Mouse (Mus musculus): ENCODE results near the gene Dcdc2a. TPM values are rescaled to one million over a fixed set of nuclear protein-coding genes. Genes with fewer than 3 reads are reported as not detected.

The Dcdc2a gene
- polyA plus RNA-seq, 1 experiment from 2014 or later: 2.5 TPM

DNA sequence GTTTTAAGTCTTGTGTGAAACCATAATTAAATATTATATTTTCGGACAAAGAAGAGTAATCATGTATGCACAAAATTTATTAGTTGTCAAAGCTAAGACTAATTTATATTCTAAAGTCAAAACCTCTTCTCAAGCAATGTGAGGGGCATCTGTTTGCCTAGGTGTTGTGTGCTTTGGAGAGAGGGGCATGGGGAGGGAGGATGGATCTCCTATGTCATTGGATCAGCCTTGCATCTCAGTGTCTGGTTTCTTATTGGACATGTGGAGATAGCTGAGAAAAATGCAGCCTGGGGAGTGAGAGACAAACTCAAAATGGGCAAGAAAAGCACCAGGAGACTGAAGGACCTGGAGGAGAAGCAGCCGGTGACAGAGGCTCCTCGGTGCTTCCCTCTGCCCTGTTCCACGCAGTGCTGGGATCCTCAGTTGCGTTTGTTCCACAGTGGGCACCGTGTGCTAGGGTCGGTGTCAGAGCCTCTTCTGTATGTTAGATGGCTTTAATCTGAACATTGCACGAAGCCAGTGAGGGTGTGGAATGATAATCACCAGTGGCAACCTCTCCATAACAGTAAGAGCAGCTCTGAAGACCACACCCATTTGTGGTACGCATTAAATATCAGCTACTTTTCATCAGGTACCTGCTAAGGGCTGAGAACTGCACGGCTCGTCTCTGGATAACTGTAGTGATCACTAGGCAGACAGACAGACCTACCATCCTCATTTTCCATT, 133.8 kb downstream of the Dcdc2a start:
- WGBS: 87% methylated on average over 11 of the region's 11 CpGs
- Histone ChIP-seq H3K9ac (replicated peaks) (no peak overlapping the region), H3K9me3 (no peaks in the 10 kb centered on the region), H3K36me3 (no peaks in the 10 kb centered on the region), H3K4me2 (replicated peaks) (no peak overlapping the region), H3K4me3 (no peak overlapping the region), H3K4me1 (peaks cover 11% of the 10 kb centered on the region), H3K27ac (replicated peaks) (no peak overlapping the region), H3K27me3 (no peaks in the 10 kb centered on the region)
- no peak for ATAC-seq (ENCODE audit: low FRiP score, low read depth)

GRCm38 (mm10) chr13:25190218-25190617, 134.4 kb downstream of the Dcdc2a start:
- Histone ChIP-seq H3K4me1 (peaks cover 11% of the 10 kb centered on the region), H3K4me2 (replicated peaks) (no peak overlapping the region), H3K36me3 (no peaks in the 10 kb centered on the region), H3K27me3 (no peaks in the 10 kb centered on the region), H3K9me3 (no peaks in the 10 kb centered on the region), H3K4me3 (no peak overlapping the region), H3K9ac (replicated peaks) (no peak overlapping the region), H3K27ac (replicated peaks) (no peak overlapping the region)
- no peak for ATAC-seq (ENCODE audit: low FRiP score, low read depth)
- 81% methylated on average over 3 of the region's 3 CpGs for WGBS

DNA sequence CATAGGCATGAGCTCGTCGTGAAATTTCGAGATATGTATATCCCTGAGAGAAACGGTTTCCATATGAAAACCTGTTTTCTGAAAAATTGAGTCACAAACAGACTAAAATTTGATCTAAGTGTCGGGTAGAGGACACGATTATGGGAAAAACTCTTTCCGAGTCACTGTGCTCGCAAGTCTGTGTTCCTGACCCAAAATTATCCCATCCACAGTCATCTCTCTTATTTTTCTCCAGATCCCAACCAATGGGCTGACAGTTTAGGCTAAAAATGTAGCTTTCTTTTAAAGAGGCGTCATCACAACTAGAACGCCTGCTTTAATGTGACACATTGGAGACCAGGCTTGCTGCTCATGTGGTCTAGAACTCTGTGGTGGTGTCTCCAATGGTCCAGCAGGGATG, 139.9 kb downstream of the Dcdc2a start:
- H3K27me3 ChIP-seq: no peaks in the 10 kb centered on the region
- no peak for ATAC-seq (ENCODE audit: low FRiP score, low read depth)
- no peaks in the 10 kb centered on the region for H3K36me3 ChIP-seq
- no peak overlapping the region for H3K4me3 ChIP-seq
- no peaks in the 10 kb centered on the region for H3K4me1 ChIP-seq
- H3K27ac ChIP-seq (replicated peaks): no peak overlapping the region
- no peak overlapping the region for H3K9ac ChIP-seq (replicated peaks)
- no peaks in the 10 kb centered on the region for H3K9me3 ChIP-seq
- 92% methylated on average over 10 of the region's 10 CpGs for WGBS
- no peak overlapping the region for H3K4me2 ChIP-seq (replicated peaks)

- Histone ChIP-seq H3K4me3 (no peak overlapping the region), H3K27ac (replicated peaks) (no peak overlapping the region), H3K4me2 (replicated peaks) (no peak overlapping the region), H3K27me3 (no peaks in the 10 kb centered on the region), H3K9ac (replicated peaks) (no peak overlapping the region), H3K4me1 (no peaks in the 10 kb centered on the region), H3K9me3 (no peaks in the 10 kb centered on the region), H3K36me3 (no peaks in the 10 kb centered on the region)
- ATAC-seq (ENCODE audit: low FRiP score, low read depth): no peak
- WGBS: 65% methylated on average over 3 of the region's 3 CpGs
Measured at GRCm38 (mm10) chr13:25199916-25200315, 144.1 kb downstream of the Dcdc2a start.

GRCm38 (mm10) chr13:25206950-25207349, 151.1 kb downstream of the Dcdc2a start:
- Histone ChIP-seq H3K9ac (replicated peaks) (no peak overlapping the region), H3K4me2 (replicated peaks) (no peak overlapping the region), H3K27ac (replicated peaks) (no peak overlapping the region), H3K9me3 (no peaks in the 10 kb centered on the region), H3K36me3 (no peaks in the 10 kb centered on the region), H3K4me3 (no peak overlapping the region), H3K27me3 (no peaks in the 10 kb centered on the region), H3K4me1 (no peaks in the 10 kb centered on the region)
- ATAC-seq (ENCODE audit: low FRiP score, low read depth): no peak
- WGBS: 85% methylated on average over 5 of the region's 5 CpGs

- H3K27ac ChIP-seq (replicated peaks): no peak overlapping the region
- H3K9ac ChIP-seq (replicated peaks): no peak overlapping the region
- H3K27me3 ChIP-seq: no peaks in the 10 kb centered on the region
- WGBS: 91% methylated on average over 1 of the region's 1 CpGs
- no peak for ATAC-seq (ENCODE audit: low FRiP score, low read depth)
- H3K9me3 ChIP-seq: no peaks in the 10 kb centered on the region
- no peak overlapping the region for H3K4me2 ChIP-seq (replicated peaks)
- no peaks in the 10 kb centered on the region for H3K36me3 ChIP-seq
- H3K4me3 ChIP-seq: no peak overlapping the region
- H3K4me1 ChIP-seq: no peaks in the 10 kb centered on the region
Measured at GRCm38 (mm10) chr13:25218394-25218793, 162.6 kb downstream of the Dcdc2a start.

GRCm38 (mm10) chr13:25220186-25220787, 164.5 kb downstream of the Dcdc2a start:
- Histone ChIP-seq H3K36me3 (no peaks in the 10 kb centered on the region), H3K4me2 (replicated peaks) (no peak overlapping the region), H3K9ac (replicated peaks) (no peak overlapping the region), H3K4me1 (no peaks in the 10 kb centered on the region), H3K27me3 (no peaks in the 10 kb centered on the region), H3K9me3 (no peaks in the 10 kb centered on the region), H3K27ac (replicated peaks) (no peak overlapping the region), H3K4me3 (no peak overlapping the region)
- no peak for ATAC-seq (ENCODE audit: low FRiP score, low read depth)
- 74% methylated on average over 5 of the region's 5 CpGs for WGBS

DNA sequence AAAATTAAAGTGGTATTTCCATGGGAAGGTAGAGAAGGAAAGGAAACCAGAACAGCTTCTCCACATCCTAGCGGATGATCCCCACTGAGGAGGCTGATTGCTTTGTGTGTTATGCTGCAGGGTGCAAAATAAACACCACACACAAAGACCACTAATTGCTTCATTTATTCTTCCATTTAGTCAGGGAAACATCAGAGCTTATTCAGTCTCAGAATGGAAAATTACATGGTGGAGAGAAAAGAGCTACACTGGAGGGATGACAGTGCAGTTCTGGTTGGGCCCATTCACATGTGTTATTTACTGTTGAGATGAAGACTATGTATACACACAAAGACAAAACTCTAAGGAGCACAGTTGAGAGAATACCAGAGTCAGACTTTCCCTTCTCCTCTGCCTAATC, 196.1 kb downstream of the Dcdc2a start:
- WGBS: 76% methylated on average over 1 of the region's 1 CpGs
- Histone ChIP-seq H3K4me3 (no peak overlapping the region), H3K9me3 (no peaks in the 10 kb centered on the region), H3K27me3 (no peaks in the 10 kb centered on the region), H3K9ac (replicated peaks) (no peak overlapping the region), H3K4me1 (no peaks in the 10 kb centered on the region), H3K4me2 (replicated peaks) (no peak overlapping the region), H3K36me3 (0 out of 2 replicates have a peak, but pooled peaks cover 6% of the 10 kb centered on the region), H3K27ac (replicated peaks) (no peak overlapping the region)
- ATAC-seq (ENCODE audit: low FRiP score, low read depth): no peak

- Histone ChIP-seq H3K9me3 (no peaks in the 10 kb centered on the region), H3K36me3 (0 out of 2 replicates have a peak, but pooled peaks cover 6% of the 10 kb centered on the region), H3K27me3 (no peaks in the 10 kb centered on the region), H3K27ac (replicated peaks) (no peak overlapping the region), H3K4me1 (no peaks in the 10 kb centered on the region), H3K4me2 (replicated peaks) (no peak overlapping the region), H3K4me3 (no peak overlapping the region), H3K9ac (replicated peaks) (no peak overlapping the region)
- WGBS: 85% methylated on average over 9 of the region's 9 CpGs
- ATAC-seq (ENCODE audit: low FRiP score, low read depth): no peak
Measured at GRCm38 (mm10) chr13:25254478-25255263, 198.9 kb downstream of the Dcdc2a start.

DNA sequence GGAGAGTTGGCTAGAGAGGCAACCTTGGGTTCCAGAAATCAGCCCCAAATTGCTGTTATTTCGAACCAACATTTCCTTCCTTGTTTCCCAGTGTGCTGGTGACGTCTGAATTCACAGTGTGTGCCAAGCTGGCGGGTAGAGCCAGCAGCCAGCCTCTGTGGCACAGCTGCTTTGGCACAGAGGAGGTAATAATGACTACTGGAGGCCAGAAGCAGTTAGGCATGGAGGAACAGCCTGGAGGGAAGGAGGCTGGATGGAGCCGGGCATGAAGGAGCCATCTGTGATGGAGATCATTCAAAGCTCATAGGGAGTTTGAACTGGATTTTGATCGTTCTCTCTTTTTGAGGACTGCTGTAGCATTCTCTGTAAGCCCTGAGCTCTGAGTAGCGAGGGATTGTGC, 201.8 kb downstream of the Dcdc2a start:
- 0 out of 2 replicates have a peak, but pooled peaks cover 6% of the 10 kb centered on the region for H3K36me3 ChIP-seq
- H3K4me3 ChIP-seq: no peak overlapping the region
- 0 out of 2 replicates have a peak, but pooled peaks cover 3% of the 10 kb centered on the region for H3K4me1 ChIP-seq
- H3K27ac ChIP-seq (replicated peaks): no peak overlapping the region
- WGBS: 86% methylated on average over 6 of the region's 6 CpGs
- no peaks in the 10 kb centered on the region for H3K9me3 ChIP-seq
- no peak overlapping the region for H3K4me2 ChIP-seq (replicated peaks)
- ATAC-seq (ENCODE audit: low FRiP score, low read depth): no peak
- H3K27me3 ChIP-seq: no peaks in the 10 kb centered on the region
- no peak overlapping the region for H3K9ac ChIP-seq (replicated peaks)
